Mouse (Mus musculus) hindbrain, embryonic 12.5 days (tissue): ENCODE measurements at regions not wholly inside any gene's neighbourhood (a gene's known extent, or its start where the extent isn't known, plus 50 kb on each side); places are given as distances from the start of the nearest gene placed in this dataset.

Experiments used
- ATAC-seq: fragments of 200-750 bp; cut with Nextera tagmentation; 2 replicates; pipeline ENCODE4 v1.8.0; 2017; ENCODE audit warnings: moderate TSS enrichment; ENCODE audit not compliant: low FRiP score
- H3K27ac ChIP-seq: fragments of 300-500 bp; sonication (generic); 2 replicates; pipeline ENCODE4 v1.5.1; 2016; ENCODE audit warnings: mild to moderate bottlenecking
- H3K27me3 ChIP-seq: fragments of 300-500 bp; sonication (generic); 2 replicates; pipeline ENCODE4 v1.6.1; 2016; ENCODE audit warnings: mild to moderate bottlenecking
- H3K36me3 ChIP-seq: fragments of 300-500 bp; sonication (generic); 2 replicates; pipeline ENCODE4 v1.6.1; 2016; ENCODE audit warnings: mild to moderate bottlenecking
- H3K4me1 ChIP-seq: fragments of 300-500 bp; sonication (generic); 2 replicates; pipeline ENCODE4 v1.6.1; 2016
- H3K4me2 ChIP-seq: fragments of 300-500 bp; sonication (generic); replicated peaks from 2 replicates; pipeline ENCODE4 v1.6.1; 2016; ENCODE audit warnings: mild to moderate bottlenecking
- H3K4me3 ChIP-seq: fragments of 300-500 bp; sonication (generic); 2 replicates; pipeline ENCODE4 v1.5.1; 2016; ENCODE audit warnings: mild to moderate bottlenecking
- H3K9ac ChIP-seq: fragments of 300-500 bp; sonication (generic); 2 replicates; pipeline ENCODE4 v1.6.1; 2016; ENCODE audit warnings: mild to moderate bottlenecking, moderate library complexity
- H3K9me3 ChIP-seq: fragments of 300-500 bp; sonication (generic); replicated peaks from 2 replicates; pipeline ENCODE4 v1.6.1; 2016; ENCODE audit warnings: mild to moderate bottlenecking
- WGBS: fragments of 180-500 bp; shearing (Covaris S2); methylation state at CpG from one replicate; pipeline ENCODE4 v1.1.7; 2016; 5-methylcytosine and 5-hydroxymethylcytosine counted together

GRCm38 (mm10) chr11:57390826-57391225 lies 127.6 kb downstream of the Fam114a2 start:
- Histone ChIP-seq H3K4me1 (no peaks in the 10 kb centered on the region), H3K4me2 (no peak overlapping the region), H3K4me3 (no peak overlapping the region), H3K27ac (no peak overlapping the region), H3K9me3 (no peaks in the 10 kb centered on the region), H3K27me3 (no peaks in the 10 kb centered on the region), H3K9ac (no peak overlapping the region), H3K36me3 (no peaks in the 10 kb centered on the region)
- ATAC-seq: no peak
- 85% methylated on average over 4 of the region's 4 CpGs for WGBS
